Mouse (Mus musculus): Measurements from ENCODE around the gene Cmtm6.
"Not testable (repeated sequence)": the region's sequence is repeated elsewhere in the genome, so short reads cannot be mapped to it uniquely, and the experiment has no call there.

Gene Cmtm6

DNA sequence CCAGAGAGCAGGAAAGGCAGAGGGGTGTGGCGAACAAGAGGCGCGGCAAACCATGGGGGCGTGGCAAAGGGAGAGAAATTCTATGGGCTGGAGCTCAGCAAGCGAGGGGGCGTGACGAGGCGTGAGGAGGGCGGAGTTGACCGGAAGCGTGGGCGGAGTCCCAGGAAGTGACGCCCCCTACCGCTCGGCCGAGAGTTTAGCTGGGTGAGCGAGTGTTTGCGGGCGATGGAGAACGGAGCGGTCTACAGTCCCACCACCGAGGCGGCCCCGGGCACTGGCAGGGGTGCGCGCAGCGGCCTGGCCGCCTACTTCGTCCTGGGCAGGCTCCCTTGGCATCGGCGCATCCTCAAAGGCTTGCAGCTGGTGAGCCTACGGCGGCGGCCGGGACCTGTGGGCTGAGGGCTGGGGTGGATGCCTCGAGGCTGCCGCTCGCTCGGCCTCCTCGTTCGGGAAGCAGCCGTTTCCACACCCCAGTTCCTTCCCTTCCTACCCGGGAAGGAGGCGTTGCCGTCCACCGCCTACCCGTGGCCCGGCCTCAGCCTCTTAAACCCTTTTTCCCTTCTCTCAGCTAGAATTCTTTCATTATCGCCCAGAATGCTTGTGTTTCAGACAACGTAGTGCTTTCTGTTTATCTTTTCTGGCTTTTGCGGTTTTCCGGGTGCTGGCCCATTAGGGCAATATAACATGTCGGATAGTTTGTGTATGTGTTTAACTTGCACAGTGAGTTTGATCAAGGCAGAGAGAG, at the start of gene Cmtm6:
Gene Cmtm6 (plus strand): TSS at position 106 of the 745 bp plus-strand sequence.
- peak; percentile 93 for DNase-seq (ENCODE audit: low spot score)

- no peak for DNase-seq (ENCODE audit: low spot score)
Observed at GRCm38 (mm10) chr9:114682193-114682592, 48.7 kb upstream of the Cmtm6 start.

DNA sequence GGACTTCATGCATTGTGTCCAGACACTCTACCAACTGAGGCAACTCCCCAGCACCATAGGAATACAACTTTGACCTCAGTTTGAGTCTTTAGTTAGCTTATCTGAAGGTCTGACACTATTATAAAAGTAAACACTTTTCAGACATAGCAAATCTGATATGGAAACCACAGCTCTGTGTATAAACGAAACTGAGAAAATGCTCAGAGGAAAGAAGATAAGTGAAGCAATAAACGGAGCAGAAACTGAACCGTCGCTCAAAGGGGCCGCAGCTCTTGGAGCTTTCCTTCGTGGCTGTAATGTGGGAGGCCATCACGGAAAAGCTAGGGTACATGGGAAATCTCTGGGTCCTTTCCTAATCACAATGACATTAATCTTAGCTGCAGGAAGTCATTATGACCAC, 44.7 kb upstream of the Cmtm6 start:
- DNase-seq (ENCODE audit: low spot score): no peak

- DNase-seq (ENCODE audit: low spot score): no peak
Observed at GRCm38 (mm10) chr9:114687639-114688038, 43.3 kb upstream of the Cmtm6 start.

GRCm38 (mm10) chr9:114688252-114688952, 42.5 kb upstream of the Cmtm6 start, which contains the start of gene Dync1li1:
Gene Dync1li1 (plus strand): TSS chr9:114688790.
- DNase-seq (ENCODE audit: low spot score): peak; percentile 96

DNA sequence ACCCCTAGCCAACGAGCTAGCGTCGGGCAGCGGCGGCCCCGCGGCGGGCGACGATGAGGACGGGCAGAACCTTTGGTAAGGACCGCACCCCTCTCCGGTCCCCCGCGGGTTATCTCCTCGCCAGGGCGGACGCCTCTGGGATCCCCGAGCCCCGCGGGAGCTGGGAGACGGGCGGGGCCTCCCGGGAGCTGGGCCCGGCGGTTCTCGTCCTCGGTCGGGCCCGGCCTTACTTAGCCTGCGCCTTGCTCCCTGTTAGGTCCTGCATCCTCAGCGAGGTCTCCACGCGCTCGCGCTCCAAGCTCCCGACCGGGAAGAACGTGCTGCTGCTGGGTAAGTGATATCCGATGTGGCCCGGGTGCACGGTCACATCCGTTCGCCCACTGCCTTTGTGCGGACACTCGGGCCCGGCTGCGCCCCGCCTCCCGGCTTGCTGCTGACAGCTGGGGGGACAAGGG, 41.9 kb upstream of the Cmtm6 start:
- DNase-seq (ENCODE audit: low spot score): peak; percentile 20

DNA sequence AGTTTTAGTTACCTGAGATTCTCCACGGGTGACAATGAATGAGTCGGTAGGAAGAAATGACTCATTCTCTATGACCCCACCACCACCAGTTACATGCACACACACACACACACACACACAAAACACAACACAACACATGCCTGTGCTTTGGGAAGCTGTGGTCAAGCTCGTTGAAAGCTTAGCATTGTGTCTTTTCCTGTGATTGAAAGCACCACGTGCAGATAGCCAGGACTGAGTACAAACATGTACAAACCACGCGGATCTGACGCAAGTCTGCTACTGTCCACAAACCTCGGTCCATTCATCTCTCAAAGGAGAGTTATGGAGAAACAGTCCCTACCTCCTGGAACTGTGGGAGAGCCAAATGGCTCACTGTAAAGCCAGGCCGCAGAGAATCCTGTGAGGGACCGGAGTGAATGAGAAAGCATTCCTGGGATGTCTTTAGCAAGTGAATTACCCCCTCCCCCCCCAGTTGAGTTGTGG, 40.8 kb upstream of the Cmtm6 start:
- no peak for DNase-seq (ENCODE audit: low spot score)

DNA sequence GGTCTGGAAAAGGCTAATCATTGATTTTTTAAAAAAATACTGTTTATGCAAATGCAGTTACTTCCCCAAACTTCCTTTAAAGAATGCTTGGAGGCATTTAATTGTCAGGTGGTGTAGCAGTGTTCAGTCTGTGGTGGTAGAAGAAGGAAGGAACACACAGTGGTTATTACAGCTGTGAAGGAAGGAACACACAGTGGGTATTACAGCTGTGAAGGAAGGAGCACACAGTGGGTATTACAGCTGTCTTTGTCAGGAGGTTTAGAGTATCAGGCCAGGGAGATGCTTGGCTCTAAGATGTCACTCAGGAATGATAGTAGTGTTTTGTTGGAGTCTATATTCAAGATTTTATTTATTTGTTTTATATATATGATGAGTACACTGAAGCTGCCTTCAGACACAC, 39.8 kb upstream of the Cmtm6 start:
- DNase-seq (ENCODE audit: low spot score): no peak

- DNase-seq (ENCODE audit: low spot score): not testable (repeated sequence)
Observed at GRCm38 (mm10) chr9:114695662-114696061, 35.3 kb upstream of the Cmtm6 start.

- no peak for DNase-seq (ENCODE audit: low spot score)
Observed at GRCm38 (mm10) chr9:114697072-114697471, 33.8 kb upstream of the Cmtm6 start.

- DNase-seq (ENCODE audit: low spot score): no peak
Observed at GRCm38 (mm10) chr9:114697926-114698325, 33.0 kb upstream of the Cmtm6 start.

GRCm38 (mm10) chr9:114699262-114699661, 31.7 kb upstream of the Cmtm6 start:
- DNase-seq (ENCODE audit: low spot score): no peak

- DNase-seq (ENCODE audit: low spot score): no peak
Observed at GRCm38 (mm10) chr9:114699882-114700665, 30.8 kb upstream of the Cmtm6 start.

- no peak for DNase-seq (ENCODE audit: low spot score)
Observed at GRCm38 (mm10) chr9:114701031-114701430, 29.9 kb upstream of the Cmtm6 start.

- DNase-seq (ENCODE audit: low spot score): no peak
Observed at GRCm38 (mm10) chr9:114701921-114702320, 29.0 kb upstream of the Cmtm6 start.

- DNase-seq (ENCODE audit: low spot score): no peak
Observed at GRCm38 (mm10) chr9:114707805-114708204, 23.1 kb upstream of the Cmtm6 start.

DNA sequence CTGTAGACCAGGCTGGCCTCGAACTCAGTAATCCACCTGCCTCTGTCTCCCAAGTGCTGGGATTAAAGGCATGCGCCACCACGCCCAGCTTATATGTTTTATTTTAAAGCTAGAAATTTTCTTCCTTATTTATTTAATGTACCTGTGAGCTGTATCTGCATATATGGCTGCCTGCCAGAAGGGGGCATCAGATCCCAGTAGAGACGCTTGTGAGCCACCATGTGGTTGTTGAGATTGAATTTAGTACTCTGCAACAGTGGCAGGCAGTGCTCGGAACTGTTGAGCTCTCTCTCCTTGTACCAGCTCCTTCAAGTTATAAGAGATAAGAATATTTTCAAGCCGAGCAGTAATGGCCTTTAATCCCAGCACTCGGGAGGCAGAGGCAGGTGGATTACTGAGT, 20.6 kb upstream of the Cmtm6 start:
- DNase-seq (ENCODE audit: low spot score): no peak

DNA sequence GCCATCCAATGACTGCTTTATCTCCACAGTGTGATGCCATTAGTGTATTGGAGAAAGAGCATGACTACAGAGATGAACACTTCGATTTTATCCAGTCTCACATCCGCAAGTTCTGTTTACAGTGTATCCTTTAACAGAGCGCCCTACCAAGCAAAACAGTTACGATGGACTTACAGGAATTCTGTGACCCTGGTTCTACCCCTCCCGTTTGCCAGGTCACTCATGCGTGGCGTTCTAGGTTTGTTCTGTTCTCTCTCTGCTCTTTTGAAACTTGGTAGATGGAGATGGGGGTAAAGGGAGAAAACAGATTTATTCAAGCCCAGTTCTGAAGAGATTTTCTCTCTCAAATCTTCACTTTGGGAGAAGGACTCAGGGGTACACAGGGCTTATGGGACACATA, 17.4 kb upstream of the Cmtm6 start:
- DNase-seq (ENCODE audit: low spot score): no peak

GRCm38 (mm10) chr9:114716677-114717331, 14.1 kb upstream of the Cmtm6 start:
- no peak for DNase-seq (ENCODE audit: low spot score)

DNA sequence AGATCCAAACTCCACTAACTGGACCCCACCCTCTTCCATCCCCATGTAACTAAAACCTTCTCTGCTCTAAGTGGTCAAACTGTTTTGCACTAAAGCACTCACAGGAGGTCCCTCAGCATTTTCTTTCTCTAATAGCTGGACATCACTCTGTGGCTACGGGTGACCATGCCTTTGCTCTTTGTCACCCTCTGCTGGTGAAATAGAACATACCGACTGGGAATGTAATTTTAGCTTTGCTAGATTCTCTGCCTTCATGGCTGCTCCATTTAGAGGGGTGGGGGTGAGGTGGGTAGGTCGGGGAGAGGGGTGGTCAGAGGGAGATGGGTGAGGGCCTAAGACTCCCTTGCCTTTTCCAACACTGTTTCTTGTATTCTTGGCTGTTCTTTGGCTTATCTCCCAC, 3.6 kb upstream of the Cmtm6 start:
- no peak for DNase-seq (ENCODE audit: low spot score)

DNA sequence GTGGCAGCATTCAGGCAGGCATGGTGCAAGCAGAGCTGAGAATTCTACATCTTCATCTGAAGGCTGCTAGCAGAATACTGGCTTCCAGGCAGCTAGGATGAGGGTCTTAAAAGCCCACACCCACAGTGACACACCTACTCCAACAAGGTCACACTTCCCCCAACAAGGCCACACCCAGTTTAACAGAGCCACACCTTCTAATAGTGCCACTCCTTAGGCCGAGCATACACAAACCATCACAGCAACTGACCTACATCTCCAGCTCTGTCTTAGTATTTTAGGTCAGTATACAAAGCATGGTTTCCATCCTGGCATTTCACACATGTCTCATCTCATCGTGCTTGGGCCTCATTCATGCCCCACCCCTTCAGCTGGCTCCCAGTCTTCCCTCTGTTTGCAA, 2.5 kb upstream of the Cmtm6 start:
- DNase-seq (ENCODE audit: low spot score): not testable (repeated sequence)
